Mouse (Mus musculus) bone marrow, adult 2 months (tissue): ENCODE data around the gene Nav1.

Experiments used
- CTCF ChIP-seq: fragments of 200-500 bp; IDR thresholded peaks from 2 replicates; pipeline ENCODE4 v1.5.1; 2011; ENCODE audit warnings: low read length, control low read depth; ENCODE audit not compliant: control insufficient read depth, insufficient read depth
- POLR2A ChIP-seq: fragments of 200-500 bp; IDR thresholded peaks from 2 replicates; pipeline ENCODE4 v1.6.1; 2011; ENCODE audit warnings: low read depth, mild to moderate bottlenecking, control low read depth, low read length, borderline replicate concordance; ENCODE audit not compliant: control insufficient read depth

GRCm38 (mm10) chr1:135440986-135441385 lies 166.1 kb downstream of the Nav1 start:
- TF ChIP-seq CTCF, result no peak
- TF ChIP-seq POLR2A, result no peak
